Mouse (Mus musculus) heart, postnatal 0 days (tissue): ENCODE data around the gene Sv2b.

ENCODE experiments used
- CTCF ChIP-seq: IDR thresholded peaks from 2 replicates; pipeline ENCODE4 v1.5.1; 2016; ENCODE audit warnings: antibody characterized with exemption, control low read depth, low read depth
- EP300 ChIP-seq: IDR thresholded peaks from 2 replicates; pipeline ENCODE4 v1.6.1; 2016; ENCODE audit warnings: antibody characterized with exemption, low read depth

- TF ChIP-seq CTCF (no peak), EP300 (no peak)
Observed at GRCm38 (mm10) chr7:75282951-75283350, 26.1 kb downstream of the Sv2b start.
